Mouse (Mus musculus): ENCODE results near the gene Fgf11. TPM values are rescaled to one million over a fixed set of nuclear protein-coding genes. Genes with fewer than 3 reads are reported as not detected.

Gene Fgf11
- total RNA-seq (2021): 10 to 100 TPM; 14.1 to 18.7 TPM

GRCm38 (mm10) chr11:69801379-69801977, at the start of gene Fgf11:
Gene Fgf11, minus strand, starts transcription at chr11:69801857.
- DNase-seq (ENCODE audit: low spot score in 2 of 2): no peak
- intact Hi-C loops (cut with DNase I): loop anchor here (5.0 kb wide), 1 partner anchor 76 kb away; the partner anchor contains the start of gene Tmem95

- intact Hi-C loops (cut with DNase I): no loop called here
- DNase-seq (ENCODE audit: low spot score in 2 of 2): no peak
Observed at GRCm38 (mm10) chr11:69850754-69851153, 49.1 kb upstream of the Fgf11 start.

- DNase-seq (ENCODE audit: low spot score in 2 of 2): no peak
- intact Hi-C loops (cut with DNase I): no loop called here
Observed at GRCm38 (mm10) chr11:69849884-69850283, 48.2 kb upstream of the Fgf11 start.

GRCm38 (mm10) chr11:69849128-69849527, 47.5 kb upstream of the Fgf11 start:
- no peak for DNase-seq (ENCODE audit: low spot score in 2 of 2)
- intact Hi-C loops (cut with DNase I): no loop called here

GRCm38 (mm10) chr11:69848021-69848420, 46.4 kb upstream of the Fgf11 start:
- no peak for DNase-seq (ENCODE audit: low spot score in 2 of 2)
- intact Hi-C loops (cut with DNase I): no loop called here

GRCm38 (mm10) chr11:69846738-69847688, 45.4 kb upstream of the Fgf11 start:
- DNase-seq (ENCODE audit: low spot score in 2 of 2): no peak
- intact Hi-C loops (cut with DNase I): no loop called here

GRCm38 (mm10) chr11:69846198-69846680, 44.6 kb upstream of the Fgf11 start, which contains the start of gene Plscr3:
Gene Plscr3, plus strand, starts transcription at chr11:69846376.
- intact Hi-C loops (cut with DNase I): no loop called here
- DNase-seq (ENCODE audit: low spot score in 2 of 2): peak; percentile 87 to 88

GRCm38 (mm10) chr11:69838714-69839104, 37.1 kb upstream of the Fgf11 start:
- intact Hi-C loops (cut with DNase I): loop anchor here (5.0 kb wide), 1 partner anchor 64 kb away; the partner anchor contains the start of genes 2810408A11Rik and Neurl4
- no peak for DNase-seq (ENCODE audit: low spot score in 2 of 2)

- peak; percentile 95 to 96 for DNase-seq (ENCODE audit: low spot score in 2 of 2)
- intact Hi-C loops (cut with DNase I): loop anchor here (2.0 to 5.0 kb wide), 3 partner anchors 35 to 79 kb away; partner anchors contain the start of genes 2810408A11Rik, Neurl4 and Polr2a
Observed at GRCm38 (mm10) chr11:69837952-69838713, 36.5 kb upstream of the Fgf11 start, which contains the start of gene Tmem256. Gene Tmem256, plus strand, starts transcription at chr11:69838514.

GRCm38 (mm10) chr11:69837604-69837951, 35.9 kb upstream of the Fgf11 start, which contains the start of gene Nlgn2:
Gene Nlgn2, minus strand, starts transcription at chr11:69837784.
- intact Hi-C loops (cut with DNase I): loop anchor here (2.0 to 5.0 kb wide), 3 partner anchors 35 to 79 kb away; partner anchors contain the start of genes 2810408A11Rik, Neurl4 and Polr2a
- DNase-seq (ENCODE audit: low spot score in 2 of 2): peak in 1 of 2 experiments; percentile 93

- intact Hi-C loops (cut with DNase I): loop anchor here (2.0 to 5.0 kb wide), 3 partner anchors 34 to 78 kb away; partner anchors contain the start of genes 2810408A11Rik, Neurl4 and Polr2a
- peak in 1 of 2 experiments; percentile 52 for DNase-seq (ENCODE audit: low spot score in 2 of 2)
Observed at GRCm38 (mm10) chr11:69836703-69837576, 35.3 kb upstream of the Fgf11 start.

- DNase-seq (ENCODE audit: low spot score in 2 of 2): no peak
- intact Hi-C loops (cut with DNase I): loop anchor here (2.0 to 5.0 kb wide), 3 partner anchors 33 to 77 kb away; partner anchors contain the start of genes 2810408A11Rik, Neurl4 and Polr2a
Observed at GRCm38 (mm10) chr11:69835966-69836335, 34.3 kb upstream of the Fgf11 start.

GRCm38 (mm10) chr11:69835326-69835965, 33.8 kb upstream of the Fgf11 start:
- intact Hi-C loops (cut with DNase I): loop anchor here (5.0 kb wide), 1 partner anchor 67 kb away; the partner anchor contains the start of genes 2810408A11Rik and Neurl4
- DNase-seq (ENCODE audit: low spot score in 2 of 2): no peak

GRCm38 (mm10) chr11:69834001-69834549, 32.4 kb upstream of the Fgf11 start:
- DNase-seq (ENCODE audit: low spot score in 2 of 2): peak in 1 of 2 experiments; percentile 46
- intact Hi-C loops (cut with DNase I): no loop called here

GRCm38 (mm10) chr11:69833554-69833953, 31.9 kb upstream of the Fgf11 start:
- no peak for DNase-seq (ENCODE audit: low spot score in 2 of 2)
- intact Hi-C loops (cut with DNase I): no loop called here

GRCm38 (mm10) chr11:69828832-69829231, 27.2 kb upstream of the Fgf11 start:
- DNase-seq (ENCODE audit: low spot score in 2 of 2): no peak

GRCm38 (mm10) chr11:69823456-69823855, 21.8 kb upstream of the Fgf11 start:
- intact Hi-C loops (cut with DNase I): no loop called here

More at GRCm38 (mm10) chr11:69828832-69829231, 27.2 kb upstream of the Fgf11 start:
- intact Hi-C loops (cut with DNase I): no loop called here

More at GRCm38 (mm10) chr11:69823456-69823855, 21.8 kb upstream of the Fgf11 start:
- no peak for DNase-seq (ENCODE audit: low spot score in 2 of 2)
